Mouse (Mus musculus): Measurements from ENCODE around the gene Hgfac.

Hgfac gene

GRCm38 (mm10) chr5:35089614-35089963 lies 48.3 kb downstream of the Hgfac start:
- ATAC-seq (ENCODE audit: insufficient number of reproducible peaks, low FRiP score, low TSS enrichment) = no peak

GRCm38 (mm10) chr5:35091636-35092035 lies 50.3 kb downstream of the Hgfac start:
- ATAC-seq (ENCODE audit: insufficient number of reproducible peaks, low FRiP score, low TSS enrichment) = no peak

Measured in cerebellum, adult (tissue).